Mouse (Mus musculus) lung, adult 2 months (tissue): Measurements from ENCODE around the gene 5730596B20Rik.

Experiments used
- CTCF ChIP-seq: fragments of 200-500 bp; IDR thresholded peaks from 2 replicates; pipeline ENCODE4 v1.5.1; 2011; ENCODE audit warnings: mild to moderate bottlenecking, low read length, control low read depth; ENCODE audit not compliant: insufficient read depth
- POLR2A ChIP-seq: fragments of 200-500 bp; IDR thresholded peaks from 2 replicates; pipeline ENCODE4 v1.6.1; 2011; ENCODE audit warnings: low read depth, mild to moderate bottlenecking, control low read depth, low read length, borderline replicate concordance; ENCODE audit errors: extremely low read depth

- TF ChIP-seq POLR2A (no peak), CTCF (no peak)
Measured at GRCm38 (mm10) chr6:52202362-52203120, 25.2 kb downstream of the 5730596B20Rik start.
